Mouse (Mus musculus) hindbrain, embryonic 14.5 days (tissue): ENCODE data around the gene Chst3. TPM values are rescaled to one million over a fixed set of nuclear protein-coding genes. Genes with fewer than 3 reads are reported as not detected.
A peak's percentile ranks its signal among the peaks of the same experiment; 100 is the strongest.

Experiments used
- ATAC-seq: fragments of 200-750 bp; cut with Nextera tagmentation; 2 replicates; pipeline ENCODE4 v1.8.0; 2017; ENCODE audit warnings: moderate number of reproducible peaks, mild to moderate bottlenecking, moderate TSS enrichment, moderate library complexity; ENCODE audit not compliant: low FRiP score
- DNase-seq: peaks from one replicate; pipeline ENCODE4 v3.0.0-alpha.2; 2015; ENCODE audit warnings: low spot score
- H3K27ac ChIP-seq: fragments of 300-500 bp; sonication (generic); 2 replicates; pipeline ENCODE4 v1.5.1; 2014; ENCODE audit warnings: mild to moderate bottlenecking, moderate library complexity
- H3K27me3 ChIP-seq: fragments of 300-500 bp; sonication (generic); 2 replicates; pipeline ENCODE4 v1.6.1; 2014; ENCODE audit warnings: mild to moderate bottlenecking, low read length, mixed read lengths; ENCODE audit not compliant: control insufficient read depth, insufficient read depth
- H3K36me3 ChIP-seq: fragments of 300-500 bp; sonication (generic); replicated peaks from 2 replicates; pipeline ENCODE4 v1.6.1; 2014; ENCODE audit not compliant: control insufficient read depth, insufficient read depth
- H3K4me1 ChIP-seq: fragments of 300-500 bp; sonication (generic); replicated peaks from 2 replicates; pipeline ENCODE4 v1.6.1; 2014; ENCODE audit warnings: antibody characterized with exemption, low read length, mixed read lengths; ENCODE audit not compliant: control insufficient read depth, insufficient read depth
- H3K4me2 ChIP-seq: fragments of 300-500 bp; sonication (generic); replicated peaks from 2 replicates; pipeline ENCODE4 v1.6.1; 2014; ENCODE audit warnings: mild to moderate bottlenecking, moderate library complexity
- H3K4me3 ChIP-seq: fragments of 300-500 bp; sonication (generic); replicated peaks from 2 replicates; pipeline ENCODE4 v1.5.1; 2014; ENCODE audit warnings: mild to moderate bottlenecking, low read length
- H3K9ac ChIP-seq: fragments of 300-500 bp; sonication (generic); 2 replicates; pipeline ENCODE4 v1.6.1; 2014
- H3K9me3 ChIP-seq: fragments of 300-500 bp; sonication (generic); 2 replicates; pipeline ENCODE4 v1.6.1; 2016; ENCODE audit warnings: low read length; ENCODE audit not compliant: control insufficient read depth
- WGBS: fragments of 180-500 bp; shearing (Covaris S2); extraction: QIAGEN DNeasy Blood & Tissue Kit; methylation state at CpG from one replicate; pipeline ENCODE4 v1.1.7; 2014; 5-methylcytosine and 5-hydroxymethylcytosine counted together
- polyA plus RNA-seq: library from polyadenylated mRNA; unstranded; fragments of >200 nt; fragmentation: Nextera tagmentation; extraction: Ambion mirVana; gene quantifications from 2 replicates; pipeline ENCODE4 v1.2.1, GENCODE M21; 2014

Gene Chst3
- polyA plus RNA-seq, result 1.2 TPM in 2 replicates

DNA sequence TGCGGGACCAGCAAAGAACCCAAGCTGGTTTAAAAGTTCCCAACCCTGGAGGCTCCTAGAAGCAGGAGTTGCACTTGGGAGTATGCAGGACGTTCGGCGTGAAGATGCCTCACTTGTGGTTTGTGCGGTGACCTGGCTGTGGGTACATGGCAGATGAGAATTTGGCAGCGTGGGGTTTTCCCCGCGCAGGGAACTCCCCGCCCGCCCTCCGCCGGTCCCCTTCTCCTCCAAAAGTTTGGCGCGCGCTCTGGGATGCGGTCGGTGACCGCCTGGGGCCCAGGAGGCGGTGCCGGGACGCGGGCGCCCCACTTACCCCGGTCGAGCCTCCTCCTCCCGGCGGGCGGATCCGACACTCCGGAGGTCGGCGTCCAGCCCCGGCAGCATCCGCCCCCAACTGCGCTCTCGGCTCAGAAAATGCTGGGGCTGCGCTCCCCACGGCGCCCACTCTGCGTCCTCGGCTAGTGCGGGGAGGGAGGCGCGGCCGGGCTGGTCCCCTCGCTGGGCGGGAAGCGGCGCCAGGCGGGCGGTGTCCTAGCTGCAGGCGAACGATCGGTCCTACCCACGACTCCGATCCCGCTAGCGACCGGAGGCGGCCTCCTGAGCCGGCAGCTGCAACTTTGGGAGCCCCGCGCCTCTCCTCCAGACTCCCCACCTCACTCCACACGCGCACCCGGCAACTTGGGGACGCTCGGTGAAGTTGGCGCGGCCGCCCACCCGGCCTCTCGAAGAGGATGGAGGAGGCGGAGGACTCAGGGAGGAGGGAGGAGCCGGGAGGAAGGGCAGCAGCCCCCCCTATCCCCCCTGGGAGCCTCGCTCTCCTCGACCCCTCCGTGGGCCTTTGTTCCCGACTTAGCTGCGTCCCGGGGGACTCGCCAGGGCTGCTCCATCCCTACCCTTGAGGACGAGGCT is at the start of gene Chst3:
Chst3 (minus strand) TSS at position 670 of the 909 bp plus-strand sequence.
- Histone ChIP-seq H3K9me3 (no peaks in the 10 kb centered on the region), H3K27ac (peak within 1 kb of the TSS; percentile 38), H3K4me1 (peaks cover 21% of the 10 kb centered on the region; the same call in 1 of the 2 replicates), H3K4me3 (peak within 1 kb of the TSS; percentile 47), H3K27me3 (peaks cover 17% of the 10 kb centered on the region), H3K9ac (peak within 1 kb of the TSS; percentile 67), H3K4me2 (peak within 1 kb of the TSS; percentile 78), H3K36me3 (no peaks in the 10 kb centered on the region)
- under 1% methylated on average over 64 of the region's 83 CpGs for WGBS
- DNase-seq (no peak), ATAC-seq (peak; percentile 65)

DNA sequence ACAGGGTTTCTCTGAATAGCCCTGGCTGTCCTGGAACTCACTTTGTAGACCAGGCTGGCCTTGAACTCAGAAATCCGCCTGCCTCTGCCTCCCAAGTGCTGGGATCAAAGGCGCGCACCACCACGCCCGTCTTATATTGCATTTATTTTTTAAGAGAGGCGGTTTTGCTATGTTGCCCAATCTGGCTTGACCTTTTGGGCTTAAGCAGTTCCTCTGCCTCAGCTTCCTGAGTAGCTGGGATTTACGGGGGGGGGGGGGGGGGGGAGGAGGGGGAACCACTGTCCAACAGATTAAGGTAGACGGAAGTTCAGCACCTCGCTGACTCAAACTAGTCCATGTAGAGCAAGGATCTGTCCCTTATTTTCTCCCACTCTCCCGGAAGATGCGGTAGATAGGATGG is 49.7 kb upstream of the Chst3 start:
- no peaks in the 10 kb centered on the region for H3K36me3 ChIP-seq
- DNase-seq (no peak), ATAC-seq (no peak)
- no peak overlapping the region for H3K4me3 ChIP-seq
- no peak overlapping the region for H3K9ac ChIP-seq
- no peaks in the 10 kb centered on the region for H3K9me3 ChIP-seq
- H3K4me2 ChIP-seq, result no peak overlapping the region
- H3K27me3 ChIP-seq, result no peaks in the 10 kb centered on the region
- 91% methylated on average over 11 of the region's 11 CpGs for WGBS
- H3K27ac ChIP-seq, result no peak overlapping the region
- no peaks in the 10 kb centered on the region for H3K4me1 ChIP-seq

- H3K4me2 ChIP-seq, result no peak overlapping the region
- H3K4me3 ChIP-seq, result no peak overlapping the region
- WGBS, result 93% methylated on average over 8 of the region's 8 CpGs
- H3K36me3 ChIP-seq, result no peaks in the 10 kb centered on the region
- H3K4me1 ChIP-seq, result no peaks in the 10 kb centered on the region; the same call in 1 of the 2 replicates
- H3K9ac ChIP-seq, result no peak overlapping the region
- no peaks in the 10 kb centered on the region for H3K27me3 ChIP-seq
- no peaks in the 10 kb centered on the region for H3K9me3 ChIP-seq
- ATAC-seq, result no peak
- DNase-seq, result no peak
- H3K27ac ChIP-seq, result no peak overlapping the region
Observed at GRCm38 (mm10) chr10:60266842-60267401, 47.9 kb upstream of the Chst3 start.

DNA sequence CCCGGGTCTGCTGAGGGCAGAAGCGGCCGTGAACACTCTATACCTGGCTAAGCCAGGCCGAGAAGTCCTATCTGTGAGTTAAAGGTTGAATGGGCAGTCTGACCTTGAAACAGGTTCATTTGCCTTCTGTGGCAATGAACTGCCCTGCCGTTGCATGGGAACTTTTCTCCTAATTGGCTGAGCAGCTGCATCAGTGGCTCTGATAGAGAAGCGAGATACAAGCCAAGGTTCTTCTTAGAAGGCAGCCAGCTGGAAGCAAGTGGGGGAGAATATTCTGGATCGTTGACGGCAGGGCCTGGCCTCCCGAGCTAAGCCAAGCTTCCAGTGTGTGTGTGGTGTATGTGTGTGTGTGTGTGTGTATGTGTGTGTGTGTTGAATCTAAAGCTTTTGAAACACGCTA is 46.2 kb upstream of the Chst3 start:
- Histone ChIP-seq H3K4me2 (no peak overlapping the region), H3K9me3 (no peaks in the 10 kb centered on the region), H3K4me3 (no peak overlapping the region), H3K36me3 (no peaks in the 10 kb centered on the region), H3K27me3 (no peaks in the 10 kb centered on the region), H3K4me1 (no peaks in the 10 kb centered on the region; the same call in 1 of the 2 replicates), H3K27ac (no peak overlapping the region), H3K9ac (no peak overlapping the region)
- WGBS, result 76% methylated on average over 10 of the region's 10 CpGs
- ATAC-seq, result no peak
- DNase-seq, result no peak

- ATAC-seq (no peak), DNase-seq (no peak)
- Histone ChIP-seq H3K27ac (no peak overlapping the region), H3K4me1 (no peaks in the 10 kb centered on the region; the same call in 1 of the 2 replicates), H3K4me3 (no peak overlapping the region), H3K9ac (no peak overlapping the region), H3K27me3 (no peaks in the 10 kb centered on the region), H3K9me3 (no peaks in the 10 kb centered on the region), H3K4me2 (no peak overlapping the region), H3K36me3 (no peaks in the 10 kb centered on the region)
- 90% methylated on average over 7 of the region's 7 CpGs for WGBS
Observed at GRCm38 (mm10) chr10:60263351-60263750, 44.3 kb upstream of the Chst3 start.

DNA sequence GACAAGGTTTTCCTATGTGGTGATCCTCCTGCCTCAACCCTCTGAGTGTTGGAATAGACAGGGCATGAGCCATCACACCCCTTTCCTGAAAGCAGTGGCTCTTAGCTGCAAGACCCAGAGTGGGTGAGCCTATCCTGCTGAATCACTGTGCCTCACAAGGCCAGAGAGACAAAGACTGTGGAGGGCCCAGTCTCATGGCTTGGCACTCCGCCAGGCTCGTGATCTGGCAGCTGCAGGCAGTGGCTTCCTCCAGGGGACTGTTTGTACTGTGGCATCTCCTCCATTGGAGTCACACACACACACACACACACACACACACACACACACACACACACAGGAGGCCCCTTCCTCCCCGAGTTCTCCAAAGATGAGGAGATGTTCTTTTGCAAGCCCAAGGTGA is 43.3 kb upstream of the Chst3 start:
- Histone ChIP-seq H3K27me3 (no peaks in the 10 kb centered on the region), H3K4me1 (no peaks in the 10 kb centered on the region; the same call in 1 of the 2 replicates), H3K27ac (peak overlapping the region; percentile 75), H3K4me3 (no peak overlapping the region), H3K36me3 (no peaks in the 10 kb centered on the region), H3K9ac (no peak overlapping the region), H3K9me3 (no peaks in the 10 kb centered on the region), H3K4me2 (no peak overlapping the region)
- ATAC-seq, result peak; percentile 90
- peak; percentile 81 for DNase-seq
- WGBS, result 32% methylated on average over 3 of the region's 3 CpGs

DNA sequence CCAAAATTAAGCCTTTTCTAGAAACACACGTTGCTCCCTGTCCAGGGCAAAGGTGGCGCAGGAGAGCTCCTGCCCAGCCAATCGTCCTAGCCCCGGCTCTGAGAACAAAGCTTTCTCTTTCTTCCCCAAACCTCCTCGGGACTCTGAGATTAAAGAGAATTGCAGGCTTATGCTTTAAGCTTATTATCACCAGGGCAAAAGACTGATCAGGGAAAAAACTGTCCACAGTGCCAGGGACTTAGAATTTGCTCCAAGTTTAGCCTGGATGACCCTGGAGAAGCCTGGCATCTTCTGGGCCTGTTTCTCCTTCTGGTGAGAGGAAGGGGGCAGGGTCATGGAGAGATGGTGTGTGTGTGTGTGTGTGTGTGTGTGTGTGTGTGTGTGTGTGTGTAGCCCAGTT is 42.5 kb upstream of the Chst3 start:
- Histone ChIP-seq H3K4me1 (no peaks in the 10 kb centered on the region; the same call in 1 of the 2 replicates), H3K27me3 (no peaks in the 10 kb centered on the region), H3K36me3 (no peaks in the 10 kb centered on the region), H3K9me3 (no peaks in the 10 kb centered on the region), H3K4me2 (no peak overlapping the region), H3K27ac (no peak overlapping the region), H3K9ac (no peak overlapping the region), H3K4me3 (no peak overlapping the region)
- no peak for DNase-seq
- no peak for ATAC-seq
- WGBS, result 46% methylated on average over 5 of the region's 5 CpGs

DNA sequence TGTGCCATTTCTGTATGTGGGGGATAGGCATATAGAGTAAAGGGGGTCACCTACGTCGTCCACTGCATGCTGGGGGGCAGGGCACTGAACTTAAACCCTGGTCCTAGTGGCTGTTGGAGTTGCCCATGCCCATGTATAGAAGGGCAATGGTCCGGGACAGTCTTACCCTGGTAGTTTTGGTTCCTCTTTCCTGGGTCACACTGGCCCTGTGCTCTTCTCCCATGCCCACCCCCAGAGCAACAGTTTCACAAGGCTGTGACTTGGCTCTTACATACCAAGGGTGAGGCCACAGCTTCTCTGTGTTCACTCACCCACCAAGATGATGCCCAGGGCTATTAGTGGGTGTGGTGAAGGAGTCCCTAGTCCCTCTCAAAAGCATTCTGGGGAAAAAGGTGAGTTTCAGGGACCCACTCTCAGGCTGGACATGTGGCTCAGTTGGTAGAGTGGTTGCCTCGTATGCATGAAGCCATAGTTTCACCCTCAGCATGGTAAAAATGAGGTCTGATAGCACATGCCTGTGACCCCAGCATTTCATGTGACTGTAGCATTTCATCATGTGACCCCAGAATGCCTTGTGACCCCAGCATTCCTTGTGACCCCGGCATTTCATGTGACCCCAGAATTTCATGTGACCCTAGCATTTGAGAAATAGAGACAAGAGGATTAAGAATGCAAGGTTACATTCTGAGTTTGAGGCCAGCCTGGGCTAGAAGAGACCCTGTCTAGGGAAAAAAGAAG is 41.7 kb upstream of the Chst3 start:
- Histone ChIP-seq H3K27me3 (no peaks in the 10 kb centered on the region), H3K4me3 (no peak overlapping the region), H3K4me1 (no peaks in the 10 kb centered on the region; the same call in 1 of the 2 replicates), H3K4me2 (no peak overlapping the region), H3K9ac (no peak overlapping the region), H3K27ac (no peak overlapping the region), H3K9me3 (no peaks in the 10 kb centered on the region), H3K36me3 (no peaks in the 10 kb centered on the region)
- ATAC-seq (no peak), DNase-seq (no peak)
- WGBS, result 92% methylated on average over 5 of the region's 5 CpGs

- no peaks in the 10 kb centered on the region for H3K36me3 ChIP-seq
- H3K4me3 ChIP-seq, result no peak overlapping the region
- DNase-seq (no peak), ATAC-seq (no peak)
- H3K9me3 ChIP-seq, result no peaks in the 10 kb centered on the region
- H3K4me1 ChIP-seq, result no peaks in the 10 kb centered on the region; the same call in 1 of the 2 replicates
- no peak overlapping the region for H3K9ac ChIP-seq
- H3K27ac ChIP-seq, result no peak overlapping the region
- no peak overlapping the region for H3K4me2 ChIP-seq
- WGBS, result 58% methylated on average over 16 of the region's 16 CpGs
- no peaks in the 10 kb centered on the region for H3K27me3 ChIP-seq
Observed at GRCm38 (mm10) chr10:60257261-60257825, 38.3 kb upstream of the Chst3 start.
